Mouse (Mus musculus) cerebellum, adult 2 months (tissue): ENCODE results near the gene Synpr.

Experiments used
- CTCF ChIP-seq: fragments of 200-500 bp; IDR thresholded peaks from 2 replicates; pipeline ENCODE4 v1.5.1; 2011; ENCODE audit warnings: low read depth, mild to moderate bottlenecking, control low read depth, low read length, moderate library complexity, borderline replicate concordance; ENCODE audit not compliant: insufficient read depth
- POLR2A ChIP-seq: fragments of 200-500 bp; IDR thresholded peaks from 2 replicates; pipeline ENCODE4 v1.6.1; 2011; ENCODE audit warnings: low read length, control low read depth, borderline replicate concordance; ENCODE audit not compliant: insufficient read depth

DNA sequence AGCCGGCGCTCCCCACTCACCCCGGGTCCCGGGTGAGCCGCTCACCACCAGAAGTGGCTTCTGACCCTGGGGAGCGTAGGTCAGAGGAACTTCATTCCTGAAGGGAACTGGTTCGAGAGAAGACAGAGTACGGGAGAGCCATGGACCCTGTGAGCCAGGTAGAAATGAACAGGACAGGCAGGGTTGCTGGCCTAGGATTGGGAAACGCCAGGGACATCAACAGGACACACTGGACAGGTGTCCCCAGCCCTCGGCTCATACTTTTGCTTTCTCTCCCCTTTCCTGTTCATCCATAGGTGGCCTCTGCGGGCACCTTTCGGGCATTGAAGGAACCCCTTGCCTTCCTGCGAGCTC lies 242 bp downstream of the Synpr start:
- TF ChIP-seq CTCF (no peak), POLR2A (no peak)
